Mouse (Mus musculus) liver, postnatal 0 days (tissue): ENCODE measurements at regions not wholly inside any gene's neighbourhood (a gene's known extent, or its start where the extent isn't known, plus 50 kb on each side); places are given as distances from the start of the nearest gene placed in this dataset.

Source experiments
- CTCF ChIP-seq: sonication (generic); IDR thresholded peaks from 2 replicates; pipeline ENCODE4 v1.5.1; 2016; ENCODE audit warnings: antibody characterized with exemption, low read depth
- EP300 ChIP-seq: IDR thresholded peaks from 2 replicates; pipeline ENCODE4 v1.6.1; 2016; ENCODE audit warnings: antibody characterized with exemption, low read depth, mild to moderate bottlenecking

GRCm38 (mm10) chr7:70643055-70643454 lies 276.5 kb upstream of the Nr2f2 start:
- TF ChIP-seq CTCF (no peak), EP300 (no peak)
